Mouse (Mus musculus): ENCODE measurements at regions not wholly inside any gene's neighbourhood (a gene's known extent, or its start where the extent isn't known, plus 50 kb on each side); places are given as distances from the start of the nearest gene placed in this dataset.

GRCm38 (mm10) chr8:46898697-46899445 lies 87.8 kb upstream of the Enpp6 start:
- Histone ChIP-seq H3K27me3 (ENCODE audit: control insufficient read depth, insufficient read depth, low read length) (no peaks in the 10 kb centered on the region), H3K36me3 (ENCODE audit: control insufficient read depth, insufficient read depth, low read length) (no peaks in the 10 kb centered on the region), H3K27ac (ENCODE audit: control insufficient read depth, insufficient read depth, low read depth, low read length) (no peak overlapping the region), H3K4me1 (ENCODE audit: control insufficient read depth, insufficient read depth, low read length) (no peaks in the 10 kb centered on the region), H3K4me3 (ENCODE audit: control insufficient read depth, low read depth, low read length) (no peak overlapping the region)
- TF ChIP-seq CTCF (IDR thresholded peaks at IDR 0.05; ENCODE audit: control insufficient read depth, insufficient read depth, insufficient replicate concordance, low read depth, low read length) (no peak), POLR2A (IDR thresholded peaks at IDR 0.05; ENCODE audit: control insufficient read depth, low read depth, low read length) (no peak)

- TF ChIP-seq CTCF (IDR thresholded peaks at IDR 0.05; ENCODE audit: control insufficient read depth, insufficient read depth, insufficient replicate concordance, low read depth, low read length) (no peak), POLR2A (IDR thresholded peaks at IDR 0.05; ENCODE audit: control insufficient read depth, low read depth, low read length) (no peak)
- Histone ChIP-seq H3K36me3 (ENCODE audit: control insufficient read depth, insufficient read depth, low read length) (no peaks in the 10 kb centered on the region), H3K27ac (ENCODE audit: control insufficient read depth, insufficient read depth, low read depth, low read length) (no peak overlapping the region), H3K27me3 (ENCODE audit: control insufficient read depth, insufficient read depth, low read length) (no peaks in the 10 kb centered on the region), H3K4me1 (ENCODE audit: control insufficient read depth, insufficient read depth, low read length) (no peaks in the 10 kb centered on the region), H3K4me3 (ENCODE audit: control insufficient read depth, low read depth, low read length) (no peak overlapping the region)
Measured at GRCm38 (mm10) chr8:46900826-46901225, 85.9 kb upstream of the Enpp6 start.

DNA sequence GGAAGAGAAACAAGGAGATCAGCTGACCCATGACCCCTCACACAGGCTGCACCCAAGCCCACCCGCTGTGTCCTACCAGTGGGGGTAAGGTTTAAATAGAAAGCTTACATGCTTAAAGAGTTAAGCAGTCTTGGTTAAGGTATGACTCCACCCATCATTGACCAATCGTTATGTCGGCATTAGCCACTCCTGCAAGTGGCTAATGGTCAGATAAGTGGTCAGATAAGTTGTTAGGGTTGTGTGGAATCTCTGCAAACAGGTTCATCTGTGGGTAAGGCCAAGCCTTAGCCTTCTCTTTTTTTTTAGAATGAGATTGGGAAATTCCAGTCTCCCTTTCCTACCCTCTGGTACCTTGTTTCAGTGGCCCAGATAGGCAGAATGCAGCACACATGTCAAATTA lies 82.0 kb upstream of the Enpp6 start:
- TF ChIP-seq POLR2A (IDR thresholded peaks at IDR 0.05; ENCODE audit: control insufficient read depth, low read depth, low read length) (no peak), CTCF (IDR thresholded peaks at IDR 0.05; ENCODE audit: control insufficient read depth, insufficient read depth, insufficient replicate concordance, low read depth, low read length) (no peak)
- no peaks in the 10 kb centered on the region for H3K27me3 ChIP-seq (ENCODE audit: control insufficient read depth, insufficient read depth, low read length)
- no peaks in the 10 kb centered on the region for H3K36me3 ChIP-seq (ENCODE audit: control insufficient read depth, insufficient read depth, low read length)
- no peaks in the 10 kb centered on the region for H3K4me1 ChIP-seq (ENCODE audit: control insufficient read depth, insufficient read depth, low read length)
- H3K4me3 ChIP-seq (ENCODE audit: control insufficient read depth, low read depth, low read length), result no peak overlapping the region
- H3K27ac ChIP-seq (ENCODE audit: control insufficient read depth, insufficient read depth, low read depth, low read length), result no peak overlapping the region

- TF ChIP-seq CTCF (IDR thresholded peaks at IDR 0.05; ENCODE audit: control insufficient read depth, insufficient read depth, insufficient replicate concordance, low read depth, low read length), result no peak
- no peak for TF ChIP-seq POLR2A (IDR thresholded peaks at IDR 0.05; ENCODE audit: control insufficient read depth, low read depth, low read length)
- H3K27me3 ChIP-seq (ENCODE audit: control insufficient read depth, insufficient read depth, low read length), result no peaks in the 10 kb centered on the region
- H3K4me3 ChIP-seq (ENCODE audit: control insufficient read depth, low read depth, low read length), result no peak overlapping the region
- H3K27ac ChIP-seq (ENCODE audit: control insufficient read depth, insufficient read depth, low read depth, low read length), result no peak overlapping the region
- no peaks in the 10 kb centered on the region for H3K36me3 ChIP-seq (ENCODE audit: control insufficient read depth, insufficient read depth, low read length)
- H3K4me1 ChIP-seq (ENCODE audit: control insufficient read depth, insufficient read depth, low read length), result no peaks in the 10 kb centered on the region
Measured at GRCm38 (mm10) chr8:46907390-46907789, 79.3 kb upstream of the Enpp6 start.

DNA sequence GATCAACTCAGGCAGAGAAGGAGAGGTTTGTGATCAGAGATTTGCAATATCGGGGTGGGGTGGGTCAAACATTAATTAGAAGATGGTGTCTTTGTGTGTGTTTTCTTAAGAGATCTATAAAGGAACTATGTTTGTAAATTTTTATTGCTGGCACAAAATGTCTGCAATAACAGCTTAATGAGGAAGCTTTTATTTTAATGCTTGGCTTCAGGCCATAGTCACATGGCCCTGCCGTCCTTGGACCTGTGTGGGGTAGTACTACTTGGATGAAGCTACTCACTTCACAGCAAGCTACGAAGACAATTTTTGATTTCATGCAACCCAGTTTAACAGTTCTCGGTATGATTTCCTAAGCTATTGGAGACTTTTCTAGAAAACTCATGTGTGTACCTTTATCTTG lies 78.5 kb upstream of the Enpp6 start:
- Histone ChIP-seq H3K36me3 (ENCODE audit: control insufficient read depth, insufficient read depth, low read length) (no peaks in the 10 kb centered on the region), H3K27me3 (ENCODE audit: control insufficient read depth, insufficient read depth, low read length) (no peaks in the 10 kb centered on the region)
- TF ChIP-seq POLR2A (IDR thresholded peaks at IDR 0.05; ENCODE audit: control insufficient read depth, low read depth, low read length), result no peak
- no peak for TF ChIP-seq CTCF (IDR thresholded peaks at IDR 0.05; ENCODE audit: control insufficient read depth, insufficient read depth, insufficient replicate concordance, low read depth, low read length)

DNA sequence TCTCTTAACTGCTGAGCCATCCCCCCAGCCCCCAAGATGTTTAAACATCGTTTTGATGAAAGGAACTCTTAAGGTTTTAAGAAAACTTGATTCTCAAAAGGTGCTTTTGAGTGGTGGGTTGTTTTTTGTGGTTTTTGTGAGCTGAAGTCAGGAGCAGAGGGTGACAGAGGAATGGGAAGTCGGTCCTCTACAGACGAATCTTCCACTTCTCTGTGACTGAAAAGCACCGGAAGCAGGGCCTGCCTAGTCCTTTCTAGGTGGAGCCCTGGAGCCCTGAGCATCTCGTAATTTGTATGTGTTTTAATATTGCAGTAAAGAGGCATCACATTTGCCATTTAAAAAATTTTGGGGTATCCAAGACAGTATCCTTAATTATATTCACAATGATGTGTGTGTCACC lies 72.7 kb upstream of the Enpp6 start:
- H3K4me3 ChIP-seq (ENCODE audit: control insufficient read depth, low read depth, low read length), result no peak overlapping the region
- H3K27me3 ChIP-seq (ENCODE audit: control insufficient read depth, insufficient read depth, low read length), result no peaks in the 10 kb centered on the region
- H3K36me3 ChIP-seq (ENCODE audit: control insufficient read depth, insufficient read depth, low read length), result no peaks in the 10 kb centered on the region
- H3K27ac ChIP-seq (ENCODE audit: control insufficient read depth, insufficient read depth, low read depth, low read length), result no peak overlapping the region
- TF ChIP-seq POLR2A (IDR thresholded peaks at IDR 0.05; ENCODE audit: control insufficient read depth, low read depth, low read length), result no peak
- 0 out of 2 replicates have a peak, but pooled peaks cover 2% of the 10 kb centered on the region for H3K4me1 ChIP-seq (ENCODE audit: control insufficient read depth, insufficient read depth, low read length)

More for the DNA sequence above, 78.5 kb upstream of the Enpp6 start:
- H3K27ac ChIP-seq (ENCODE audit: control insufficient read depth, insufficient read depth, low read depth, low read length), result no peak overlapping the region
- no peaks in the 10 kb centered on the region for H3K4me1 ChIP-seq (ENCODE audit: control insufficient read depth, insufficient read depth, low read length)
- no peak overlapping the region for H3K4me3 ChIP-seq (ENCODE audit: control insufficient read depth, low read depth, low read length)

DNA sequence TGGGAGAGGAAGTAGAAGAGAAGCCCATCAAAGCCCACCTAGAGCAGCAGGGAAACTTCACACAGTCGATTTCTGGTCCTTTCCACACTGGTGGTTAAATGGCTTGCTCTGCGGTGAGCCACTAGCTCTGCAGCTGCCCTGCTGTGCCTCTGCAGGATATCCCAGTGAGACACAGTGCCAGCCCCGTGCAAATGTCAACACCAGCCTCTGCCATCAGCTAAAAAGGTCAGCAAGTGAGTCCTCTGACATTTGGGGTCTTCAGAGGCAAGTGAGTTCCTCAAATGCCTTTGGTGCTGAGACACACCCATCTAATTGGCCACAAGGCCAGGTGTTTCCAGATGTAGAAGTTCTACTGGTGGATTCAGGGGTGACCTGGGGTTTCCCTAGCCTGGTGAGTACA lies 66.6 kb upstream of the Enpp6 start:
- H3K27ac ChIP-seq (ENCODE audit: control insufficient read depth, insufficient read depth, low read depth, low read length), result no peak overlapping the region
- TF ChIP-seq POLR2A (IDR thresholded peaks at IDR 0.05; ENCODE audit: control insufficient read depth, low read depth, low read length) (no peak), CTCF (IDR thresholded peaks at IDR 0.05; ENCODE audit: control insufficient read depth, insufficient read depth, insufficient replicate concordance, low read depth, low read length) (no peak)
- no peaks in the 10 kb centered on the region for H3K27me3 ChIP-seq (ENCODE audit: control insufficient read depth, insufficient read depth, low read length)
- H3K36me3 ChIP-seq (ENCODE audit: control insufficient read depth, insufficient read depth, low read length), result no peaks in the 10 kb centered on the region
- no peak overlapping the region for H3K4me3 ChIP-seq (ENCODE audit: control insufficient read depth, low read depth, low read length)
- peaks cover 10% of the 10 kb centered on the region for H3K4me1 ChIP-seq (ENCODE audit: control insufficient read depth, insufficient read depth, low read length)
